ENCODE assay signal across 21 mouse cellular contexts in genomic region chr9:5299132-5299381, GRCm38 (mm10). TPM values are rescaled to one million over a fixed set of nuclear protein-coding genes. Genes with fewer than 3 reads are reported as not detected.
DNase-seq lines count a peak whose midpoint lies in the region; ATAC-seq and TF ChIP-seq lines count a peak whose summit lies in the region.
"Had no signal": no experiment of that assay in that cellular context is flagged by ENCODE, and none has a peak within 500 bp of the region (broad histone marks: within the 10 kb centered on the region; RNA-seq: fewer than 3 reads in every experiment).

No protein-coding gene starts in this region.

- no peak overlapping the region for H3K9ac ChIP-seq in liver, postnatal 0 days (replicated peaks)
- H3K9ac ChIP-seq in hindbrain, postnatal 0 days (replicated peaks; ENCODE audit: low read length): no peak overlapping the region
- H3K9ac ChIP-seq: forebrain, embryonic 13.5 days; hindbrain, embryonic 15.5 days; intestine, embryonic 15.5 days; lung, embryonic 14.5 days had no signal

- WGBS in liver, postnatal 0 days (ENCODE audit: insufficient replicate concordance): 46% methylated on average over 2 of the region's 2 CpGs
- 14% methylated on average over 2 of the region's 2 CpGs for WGBS in macrophage (ENCODE audit: missing documents)
- WGBS in small intestine, adult 2 months: 13% methylated on average over 2 of the region's 2 CpGs
- WGBS in hindbrain, postnatal 0 days: 83% methylated on average over 2 of the region's 2 CpGs

- TF ChIP-seq EP300 in liver, postnatal 0 days (IDR thresholded peaks at IDR 0.05; ENCODE audit: low read depth): no peak

- H3K9me3 ChIP-seq in liver, postnatal 0 days (ENCODE audit: low read length): no peaks in the 10 kb centered on the region
- H3K9me3 ChIP-seq in hindbrain, postnatal 0 days (ENCODE audit: low read length): no peaks in the 10 kb centered on the region
- H3K9me3 ChIP-seq: forebrain, embryonic 13.5 days; heart, embryonic 10.5 days; hindbrain, embryonic 15.5 days; intestine, embryonic 15.5 days; midbrain, embryonic 10.5 days had no signal

- no peaks in the 10 kb centered on the region for H3K4me1 ChIP-seq in liver, postnatal 0 days (ENCODE audit: insufficient read depth)
- peaks cover 4% of the 10 kb centered on the region; the same call in 1 of the 2 replicates for H3K4me1 ChIP-seq in small intestine, adult 2 months (ENCODE audit: control insufficient read depth, insufficient read depth, insufficient read length, low read length)
- H3K4me1 ChIP-seq in hindbrain, postnatal 0 days (ENCODE audit: insufficient read depth, low read length): no peaks in the 10 kb centered on the region
- H3K4me1 ChIP-seq: forebrain, embryonic 13.5 days; heart, embryonic 10.5 days; hindbrain, embryonic 15.5 days; intestine, embryonic 15.5 days; midbrain, embryonic 10.5 days had no signal

- no peak for TF ChIP-seq POLR2A in small intestine, adult 2 months (IDR thresholded peaks at IDR 0.05; ENCODE audit: low read depth, low read length)

- H3K27ac ChIP-seq in liver, postnatal 0 days (ENCODE audit: low read depth): no peak overlapping the region
- peak overlapping the region; percentile 90 for H3K27ac ChIP-seq in macrophage
- peak overlapping the region; percentile 90 for H3K27ac ChIP-seq in small intestine, adult 2 months (ENCODE audit: insufficient read depth, low read depth, low read length)
- H3K27ac ChIP-seq in hindbrain, postnatal 0 days: no peak overlapping the region
- H3K27ac ChIP-seq: forebrain, embryonic 13.5 days; heart, embryonic 10.5 days; hindbrain, embryonic 15.5 days; intestine, embryonic 15.5 days; midbrain, embryonic 10.5 days had no signal

- no peaks in the 10 kb centered on the region for H3K27me3 ChIP-seq in liver, postnatal 0 days (ENCODE audit: insufficient read depth, low read length)
- H3K27me3 ChIP-seq in small intestine, adult 2 months (ENCODE audit: control insufficient read depth, insufficient read depth, low read length): no peaks in the 10 kb centered on the region
- H3K27me3 ChIP-seq in hindbrain, postnatal 0 days (ENCODE audit: insufficient read depth, low read length): no peaks in the 10 kb centered on the region
- H3K27me3 ChIP-seq: forebrain, embryonic 13.5 days; hindbrain, embryonic 15.5 days; intestine, embryonic 15.5 days had no signal

- H3K4me3 ChIP-seq in liver, postnatal 0 days (ENCODE audit: low read depth, low read length): peak overlapping the region; percentile 29; the same call in 1 of the 2 replicates
- peak overlapping the region; percentile 65 for H3K4me3 ChIP-seq in macrophage (ENCODE audit: inconsistent target)
- H3K4me3 ChIP-seq in small intestine, adult 2 months (ENCODE audit: low read depth, low read length): no peak overlapping the region
- no peak overlapping the region for H3K4me3 ChIP-seq in hindbrain, postnatal 0 days (ENCODE audit: low read length)
- H3K4me3 ChIP-seq: forebrain, embryonic 13.5 days; heart, embryonic 10.5 days; hindbrain, embryonic 15.5 days; intestine, embryonic 15.5 days; midbrain, embryonic 10.5 days had no signal

- ATAC-seq in liver, postnatal 0 days: no peak
- peak; percentile 4 for ATAC-seq in activated CD4-positive, CD25-positive, alpha-beta regulatory T cell, adult 4 months
- ATAC-seq in hindbrain, postnatal 0 days: no peak
- ATAC-seq: forebrain, embryonic 13.5 days had no signal

- peaks cover 31% of the 10 kb centered on the region for H3K79me2 ChIP-seq in macrophage (ENCODE audit: inconsistent target)

- H3K36me3 ChIP-seq in liver, postnatal 0 days (replicated peaks; ENCODE audit: insufficient read depth, low read length): no peaks in the 10 kb centered on the region
- peaks cover 17% of the 10 kb centered on the region; the same call in 1 of the 2 replicates for H3K36me3 ChIP-seq in macrophage (ENCODE audit: inconsistent target)
- peaks cover 12% of the 10 kb centered on the region for H3K36me3 ChIP-seq in small intestine, adult 2 months (ENCODE audit: control insufficient read depth, insufficient read depth, low read length)
- no peaks in the 10 kb centered on the region for H3K36me3 ChIP-seq in hindbrain, postnatal 0 days (ENCODE audit: insufficient read depth, low read length)
- H3K36me3 ChIP-seq: heart, embryonic 10.5 days; hindbrain, embryonic 15.5 days; intestine, embryonic 15.5 days; midbrain, embryonic 10.5 days had no signal

- H3K4me2 ChIP-seq in liver, postnatal 0 days (ENCODE audit: low read depth, low read length): peak overlapping the region; percentile 42
- no peak overlapping the region for H3K4me2 ChIP-seq in hindbrain, postnatal 0 days (ENCODE audit: low read depth, low read length)
- H3K4me2 ChIP-seq: forebrain, embryonic 13.5 days; hindbrain, embryonic 15.5 days; intestine, embryonic 15.5 days; lung, embryonic 14.5 days had no signal

- DNase-seq in liver, postnatal 0 days: no peak
- no peak for DNase-seq in liver
- DNase-seq in hindbrain, postnatal 0 days (ENCODE audit: low spot score): no peak
- DNase-seq in adrenal gland, postnatal 25 days: no peak
- DNase-seq: cerebellum, adult 8-10 months; cerebellum, postnatal 36 days; heart, postnatal 4 days; kidney, postnatal 36 days; retina, postnatal 1 day; thymus, adult 18-20 months; thymus, postnatal 36 days had no signal

- TF ChIP-seq CTCF in liver, postnatal 0 days (IDR thresholded peaks at IDR 0.05; ENCODE audit: low read depth): no peak
- no peak for TF ChIP-seq CTCF in small intestine, adult 2 months (IDR thresholded peaks at IDR 0.05; ENCODE audit: extremely low read depth, insufficient read length, insufficient replicate concordance, low read depth, low read length)
- no peak for TF ChIP-seq CTCF in hindbrain, postnatal 0 days (IDR thresholded peaks at IDR 0.05; ENCODE audit: low read depth)

RNA-seq across cellular contexts. Expression of gene Casp1, which starts 0.7 kb away (rescaled TPM):
- 4.3 and 5.1 TPM in 2 replicates for polyA plus RNA-seq in liver, postnatal 0 days (2015; fragmentation: Nextera tagmentation; extraction: Ambion mirVana)
- polyA plus RNA-seq in activated CD4-positive, CD25-positive, alpha-beta regulatory T cell, adult 4 months (2017; shearing (Covaris generic)): 100 to 1,000 TPM; 120 to 131 TPM
- total RNA-seq in macrophage (2018; cell fraction: chromatin; rRNA removed): 100 to 1,000 TPM in 14 of 26 experiments, 10 to 100 TPM in 12; 64.3 to 298 (median 129) TPM
- 100 to 1,000 TPM; 103 to 313 (median 192) TPM for total RNA-seq in macrophage (2018; cell fraction: cytosol; rRNA removed)
- total RNA-seq in macrophage (2018; cell fraction: nucleus; rRNA removed): 100 to 1,000 TPM in 17 of 26 experiments, 10 to 100 TPM in 9; 76.9 to 348 (median 163) TPM
- 124 to 216 TPM (median 137 TPM) in 3 replicates for polyA plus RNA-seq in macrophage (2018)
- 0.62 and 1.5 TPM in 2 replicates for polyA plus RNA-seq in small intestine, adult 2 months (2012; rRNA removed)
- 1.6 TPM in 1 of 2 replicates, not detected in the other for total RNA-seq in hindbrain, postnatal 0 days (2014; rRNA removed)
- polyA plus RNA-seq in hindbrain, postnatal 0 days (2015; fragmentation: Nextera tagmentation; extraction: Ambion mirVana): 1.4 and 1.7 TPM in 2 replicates
- total RNA-seq in adrenal gland, postnatal 25 days (2021): 1.3 and 1.5 TPM in 2 replicates

RNA-seq across cellular contexts. Expression of gene Casp4, which starts 9.6 kb away (rescaled TPM):
- 2.1 and 2.2 TPM in 2 replicates for polyA plus RNA-seq in liver, postnatal 0 days (2015; fragmentation: Nextera tagmentation; extraction: Ambion mirVana)
- polyA plus RNA-seq in activated CD4-positive, CD25-positive, alpha-beta regulatory T cell, adult 4 months (2017; shearing (Covaris generic)): 100 to 1,000 TPM; 144 to 165 TPM
- 1,000 to 10,000 TPM in 8 of 26 experiments, 100 to 1,000 TPM in 17, 10 to 100 TPM in 1; 90.7 to 1,692 (median 616) TPM for total RNA-seq in macrophage (2018; cell fraction: chromatin; rRNA removed)
- 100 to 1,000 TPM in 14 of 26 experiments, 10 to 100 TPM in 12; 25.5 to 197 (median 106) TPM for total RNA-seq in macrophage (2018; cell fraction: cytosol; rRNA removed)
- total RNA-seq in macrophage (2018; cell fraction: nucleus; rRNA removed): 1,000 to 10,000 TPM in 3 of 26 experiments, 100 to 1,000 TPM in 23; 108 to 1,430 (median 503) TPM
- polyA plus RNA-seq in macrophage (2018): 23.7 to 53.4 TPM (median 51.8 TPM) in 3 replicates
- 6.9 and 12.2 TPM in 2 replicates for polyA plus RNA-seq in small intestine, adult 2 months (2012; rRNA removed)
- total RNA-seq in hindbrain, postnatal 0 days (2014; rRNA removed): 0.16 and 0.25 TPM in 2 replicates
- polyA plus RNA-seq in hindbrain, postnatal 0 days (2015; fragmentation: Nextera tagmentation; extraction: Ambion mirVana): 0.55 and 1.3 TPM in 2 replicates
- 4.9 and 5.5 TPM in 2 replicates for total RNA-seq in adrenal gland, postnatal 25 days (2021)
- total RNA-seq: midbrain, postnatal 0 days had no signal
- polyA plus RNA-seq: forebrain, embryonic 13.5 days; midbrain, embryonic 10.5 days had no signal

RNA-seq across cellular contexts. Expression of gene Casp12, which starts 46.2 kb away (rescaled TPM):
- polyA plus RNA-seq in liver, postnatal 0 days (2015; fragmentation: Nextera tagmentation; extraction: Ambion mirVana): 1.0 and 1.2 TPM in 2 replicates
- under 1 TPM in 1 of 2 experiments, not detected in 1; 0.38 TPM for polyA plus RNA-seq in activated CD4-positive, CD25-positive, alpha-beta regulatory T cell, adult 4 months (2017; shearing (Covaris generic))
- total RNA-seq in macrophage (2018; cell fraction: chromatin; rRNA removed): 10 to 100 TPM in 2 of 26 experiments, 1 to 10 TPM in 18, under 1 TPM in 5, not detected in 1; 0.56 to 44.2 (median 2.9) TPM
- 1 to 10 TPM in 15 of 26 experiments, under 1 TPM in 11; 0.32 to 2.8 (median 1.1) TPM for total RNA-seq in macrophage (2018; cell fraction: cytosol; rRNA removed)
- total RNA-seq in macrophage (2018; cell fraction: nucleus; rRNA removed): 10 to 100 TPM in 2 of 26 experiments, 1 to 10 TPM in 19, under 1 TPM in 5; 0.44 to 40.8 (median 2.0) TPM
- 0.59 to 2.6 TPM in 2 of 3 replicates, not detected in the other for polyA plus RNA-seq in macrophage (2018)
- 0.19 and 0.32 TPM in 2 replicates for polyA plus RNA-seq in small intestine, adult 2 months (2012; rRNA removed)
- total RNA-seq in hindbrain, postnatal 0 days (2014; rRNA removed): 0.54 and 1.3 TPM in 2 replicates
- polyA plus RNA-seq in hindbrain, postnatal 0 days (2015; fragmentation: Nextera tagmentation; extraction: Ambion mirVana): 1.3 and 1.4 TPM in 2 replicates
- 31.7 and 40.9 TPM in 2 replicates for total RNA-seq in adrenal gland, postnatal 25 days (2021)
- polyA plus RNA-seq: forebrain, embryonic 13.5 days; heart, embryonic 10.5 days; midbrain, embryonic 10.5 days had no signal

Comparison
In these comparisons a context has a peak if more than half of its experiments do, and no peak if none do; other contexts are left out.
1. H3K27ac ChIP-seq: peak in macrophage (single experiment) and small intestine, adult 2 months (single experiment); none in liver, postnatal 0 days (single experiment) and hindbrain, postnatal 0 days (single experiment).
2. H3K4me3 ChIP-seq: peak in liver, postnatal 0 days (single experiment) and macrophage (single experiment); none in small intestine, adult 2 months (single experiment) and hindbrain, postnatal 0 days (single experiment).
3. RNA of gene Casp1, which starts 0.7 kb away (polyA plus RNA-seq): 124 to 216 TPM in macrophage and 120 to 131 TPM in activated CD4-positive, CD25-positive, alpha-beta regulatory T cell, adult 4 months; 4.3 to 5.1 TPM in liver, postnatal 0 days, 1.4 to 1.7 TPM in hindbrain, postnatal 0 days and 0.62 to 1.5 TPM in small intestine, adult 2 months; every median in the first group is over 10 times any median in the second.